In genomic region chr8:8225175-8225830, GRCm38 (mm10) we compare ENCODE assay signal across 9 mouse cellular contexts.
DNase-seq lines count a peak whose midpoint lies in the region; ATAC-seq lines count a peak whose summit lies in the region.
"Had no signal": no experiment of that assay in that cellular context is flagged by ENCODE, and none has a peak within 500 bp of the region (broad histone marks: within the 10 kb centered on the region; RNA-seq: fewer than 3 reads in every experiment).

No protein-coding gene starts in this region.

- DNase-seq in adrenal gland, adult (ENCODE audit: inconsistent age in 2 of 2, low spot score in 1 of 2), result peak; percentile 21 to 39
- DNase-seq in adrenal gland, adult 8-10 months, result no peak
- peak; percentile 9 for DNase-seq in kidney, adult 18-20 months
- DNase-seq in cerebellum, adult 9-11 months, result peak; percentile 14
- DNase-seq in lung, postnatal 10 days, result peak; percentile 63
- no peak for DNase-seq in layer of hippocampus, postnatal 10 days (ENCODE audit: low spot score in 2 of 2)
- no peak for DNase-seq in testis, postnatal 10 days (ENCODE audit: low spot score)

- WGBS in kidney, embryonic 16.5 days, result 66% methylated on average over 2 of the region's 2 CpGs

- H3K9me3 ChIP-seq in kidney, embryonic 16.5 days (ENCODE audit: low read length), result no peaks in the 10 kb centered on the region
- H3K9me3 ChIP-seq: forebrain, embryonic 13.5 days had no signal

- H3K27me3 ChIP-seq in kidney, embryonic 16.5 days (ENCODE audit: insufficient read depth, low read length), result no peaks in the 10 kb centered on the region
- H3K27me3 ChIP-seq: forebrain, embryonic 13.5 days had no signal

- ATAC-seq in kidney, embryonic 16.5 days (ENCODE audit: low FRiP score, low TSS enrichment), result no peak
- ATAC-seq: forebrain, embryonic 13.5 days had no signal

- H3K4me3 ChIP-seq in kidney, embryonic 16.5 days (ENCODE audit: low read length), result no peak overlapping the region
- H3K4me3 ChIP-seq: forebrain, embryonic 13.5 days had no signal

- no peak overlapping the region for H3K27ac ChIP-seq in kidney, embryonic 16.5 days (ENCODE audit: low read length)
- H3K27ac ChIP-seq: forebrain, embryonic 13.5 days had no signal

- H3K36me3 ChIP-seq in kidney, embryonic 16.5 days (ENCODE audit: insufficient read depth, low read length), result no peaks in the 10 kb centered on the region

- H3K4me1 ChIP-seq in kidney, embryonic 16.5 days (ENCODE audit: insufficient read depth, low read length), result no peaks in the 10 kb centered on the region

- no peak overlapping the region for H3K9ac ChIP-seq in kidney, embryonic 16.5 days (replicated peaks; ENCODE audit: low read length)
- H3K9ac ChIP-seq: forebrain, embryonic 13.5 days had no signal

- H3K4me2 ChIP-seq in kidney, embryonic 16.5 days (replicated peaks; ENCODE audit: low read depth, low read length), result no peak overlapping the region
- H3K4me2 ChIP-seq: forebrain, embryonic 13.5 days had no signal

Comparison
In these comparisons a context has a peak if more than half of its experiments do, and no peak if none do; other contexts are left out.
1. DNase-seq: peak in adrenal gland, adult (2 of 2), kidney, adult 18-20 months (single experiment), cerebellum, adult 9-11 months (single experiment) and lung, postnatal 10 days (single experiment); none in adrenal gland, adult 8-10 months (single experiment), layer of hippocampus, postnatal 10 days (0 of 2) and testis, postnatal 10 days (single experiment).